Mouse (Mus musculus) ES-E14 (cell line): Measurements from ENCODE around the gene Cfap126.
"Not testable (repeated sequence)": the region's sequence is repeated elsewhere in the genome, so short reads cannot be mapped to it uniquely, and the experiment has no call there.

Source experiments
- CHD2 ChIP-seq: IDR thresholded peaks from 2 replicates; pipeline ENCODE4 v1.6.1; 2014; ENCODE audit warnings: mild to moderate bottlenecking, low read depth, low read length, inconsistent platforms
- HCFC1 ChIP-seq: IDR thresholded peaks from 2 replicates; pipeline ENCODE4 v1.6.1; 2012; ENCODE audit warnings: low read length, inconsistent platforms, borderline replicate concordance; ENCODE audit not compliant: insufficient read depth
- MAFK ChIP-seq: IDR thresholded peaks from 2 replicates; pipeline ENCODE4 v1.6.1; 2014; ENCODE audit warnings: mild to moderate bottlenecking, low read depth, low read length, inconsistent platforms; ENCODE audit not compliant: insufficient read depth
- ZC3H11A ChIP-seq: IDR thresholded peaks from 2 replicates; pipeline ENCODE4 v1.6.1; 2012; ENCODE audit warnings: low read depth, mild to moderate bottlenecking, inconsistent platforms, low read length, borderline replicate concordance
- ZNF384 ChIP-seq: IDR thresholded peaks from 2 replicates; pipeline ENCODE4 v1.6.1; 2012; ENCODE audit warnings: low read depth, low read length, inconsistent platforms

DNA sequence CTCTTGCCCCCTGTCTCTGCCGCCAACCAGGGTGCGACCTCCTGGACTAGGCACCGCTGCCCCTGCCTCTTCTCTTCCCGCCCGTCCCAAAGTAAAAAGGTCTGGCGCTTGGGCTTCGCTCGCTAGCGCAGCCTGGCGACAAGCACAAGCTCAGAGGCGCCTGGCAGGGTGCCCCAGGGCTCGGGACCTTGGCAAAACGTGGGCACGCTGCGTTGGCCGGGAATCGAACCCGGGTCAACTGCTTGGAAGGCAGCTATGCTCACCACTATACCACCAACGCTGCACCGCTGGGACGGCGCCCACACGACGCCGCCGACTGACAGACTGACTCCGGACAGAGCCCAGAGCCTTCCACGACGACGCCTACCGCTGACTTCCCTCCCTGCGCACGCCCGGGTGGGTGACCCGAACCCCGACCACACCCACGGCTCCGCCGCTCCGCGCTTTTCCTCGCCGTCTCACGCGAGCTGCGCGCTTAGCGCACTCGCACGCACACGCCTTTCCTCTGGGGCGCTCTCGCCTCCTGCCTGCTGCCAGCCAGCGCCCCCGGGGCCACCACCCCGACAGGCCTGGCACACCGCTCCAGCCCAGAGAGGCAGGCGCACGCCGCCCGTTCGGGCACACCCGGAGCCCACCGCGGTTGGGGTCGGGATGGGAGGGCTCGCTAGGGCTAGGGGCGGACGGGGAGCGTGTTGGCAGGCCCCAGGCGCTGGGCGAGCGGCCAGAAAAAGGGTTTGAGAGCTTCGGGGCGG lies 49.1 kb upstream of the Cfap126 start, which contains the start of gene Fcgr3:
- not testable (repeated sequence) for TF ChIP-seq MAFK, ZNF384, ZC3H11A, CHD2, HCFC1
